Mouse (Mus musculus): Measurements from ENCODE around the gene Gab1.

The Gab1 gene

GRCm38 (mm10) chr8:80804066-80804619, 76.2 kb downstream of the Gab1 start:
- DNase-seq = no peak

- DNase-seq = no peak
These were observed 81.5 kb downstream of the Gab1 start for GRCm38 (mm10) chr8:80798778-80799177.

GRCm38 (mm10) chr8:80798198-80798777, 82.0 kb downstream of the Gab1 start:
- DNase-seq = no peak

GRCm38 (mm10) chr8:80796070-80796469, 84.2 kb downstream of the Gab1 start:
- DNase-seq = no peak

GRCm38 (mm10) chr8:80794585-80795509, 85.5 kb downstream of the Gab1 start:
- DNase-seq = no peak

GRCm38 (mm10) chr8:80793791-80794515, 86.4 kb downstream of the Gab1 start:
- DNase-seq = no peak

- DNase-seq = no peak
These were observed 88.1 kb downstream of the Gab1 start for GRCm38 (mm10) chr8:80792214-80792613.

- DNase-seq = no peak
These were observed 91.0 kb downstream of the Gab1 start for GRCm38 (mm10) chr8:80789324-80789723.

- no peak for DNase-seq
These were observed 95.8 kb downstream of the Gab1 start for GRCm38 (mm10) chr8:80784559-80784958.

- no peak for DNase-seq
These were observed 97.0 kb downstream of the Gab1 start for GRCm38 (mm10) chr8:80783271-80783670.

- no peak for DNase-seq
These were observed 99.0 kb downstream of the Gab1 start for GRCm38 (mm10) chr8:80781338-80781737.

- no peak for DNase-seq
These were observed 100.0 kb downstream of the Gab1 start for GRCm38 (mm10) chr8:80780271-80780670.

- no peak for DNase-seq
These were observed 103.9 kb downstream of the Gab1 start for GRCm38 (mm10) chr8:80776436-80776835.

- DNase-seq = no peak
These were observed 107.4 kb downstream of the Gab1 start for GRCm38 (mm10) chr8:80772732-80773460.

- no peak for DNase-seq
These were observed 111.9 kb downstream of the Gab1 start for GRCm38 (mm10) chr8:80768451-80768850.

- DNase-seq = peak; percentile 90
These were observed 127.2 kb downstream of the Gab1 start for GRCm38 (mm10) chr8:80753017-80753715.

- no peak for DNase-seq
These were observed 127.9 kb downstream of the Gab1 start for GRCm38 (mm10) chr8:80752429-80752828.

- DNase-seq = no peak
These were observed 131.2 kb downstream of the Gab1 start for GRCm38 (mm10) chr8:80749091-80749490.

- DNase-seq = no peak
These were observed 140.4 kb downstream of the Gab1 start for GRCm38 (mm10) chr8:80739932-80740331.

- peak; percentile 96 for DNase-seq
These were observed 141.0 kb downstream of the Gab1 start, which contains the start of gene Smarca5 for GRCm38 (mm10) chr8:80739155-80739924. Gene Smarca5, minus strand, starts transcription at chr8:80739497.

Data from lung, postnatal 14 days (tissue).